Mouse (Mus musculus): ENCODE measurements around the gene Scn1a. TPM values are rescaled to one million over a fixed set of nuclear protein-coding genes. Genes with fewer than 3 reads are reported as not detected.

The Scn1a gene
- total and polyA plus RNA-seq, 3 experiments: 0.05 TPM; not detected in 2

GRCm38 (mm10) chr2:66346622-66347021, 94.0 kb downstream of the Scn1a start:
- Histone ChIP-seq H3K9me3 (replicated peaks; ENCODE audit: low read length) (peaks cover 4% of the 10 kb centered on the region), H3K36me3 (replicated peaks in 1 of 2; ENCODE audit: control insufficient read depth in 1 of 2, insufficient read depth in 1 of 2, low read length in 1 of 2) (no peaks in the 10 kb centered on the region), H3K4me3 (replicated peaks in 1 of 3; ENCODE audit: low read depth in 2 of 3, low read length in 2 of 3, poor library complexity in 1 of 3) (no peak overlapping the region), H3K79me2 (replicated peaks; ENCODE audit: control insufficient read depth, extremely low read depth, insufficient read depth, poor library complexity, severe bottlenecking) (no peaks in the 10 kb centered on the region), H3K27ac (ENCODE audit: insufficient read depth, low read depth) (no peak overlapping the region), H3K9ac (ENCODE audit: insufficient read depth, low read depth) (no peak overlapping the region), H3K4me2 (ENCODE audit: insufficient read depth, low read depth, poor library complexity, severe bottlenecking) (no peak overlapping the region), H3K27me3 (replicated peaks) (no peaks in the 10 kb centered on the region), H3K4me1 (ENCODE audit: control insufficient read depth in 1 of 2, insufficient read depth in 2 of 2) (no peaks in the 10 kb centered on the region)
- in situ Hi-C loops (cut with MboI; ENCODE audit: low pct_ligation_motif_present, low pct_unique_long_range_greater_than_20kb, low sequenced_read_pairs): no loop called here
- TF ChIP-seq ZMIZ1 (IDR thresholded peaks at IDR 0.05; ENCODE audit: low read depth, low read length) (no peak), USF1 (IDR thresholded peaks at IDR 0.05; ENCODE audit: low read depth, low read length) (no peak), ELF1 (IDR thresholded peaks at IDR 0.05; ENCODE audit: low read depth, low read length) (no peak), POLR2AphosphoS2 (IDR thresholded peaks at IDR 0.05; ENCODE audit: low read depth, low read length) (no peak), TCF12 (IDR thresholded peaks at IDR 0.05; ENCODE audit: low read depth, low read length) (no peak), EP300 (IDR thresholded peaks at IDR 0.05; ENCODE audit: low read length) (no peak), NRF1 (IDR thresholded peaks at IDR 0.05; ENCODE audit: low read depth, low read length) (no peak), MAFK (IDR thresholded peaks at IDR 0.05; ENCODE audit: insufficient replicate concordance, low read length) (no peak), SMC3 (IDR thresholded peaks at IDR 0.05; ENCODE audit: low read depth, low read length) (no peak), MYC (IDR thresholded peaks at IDR 0.05; ENCODE audit: low read depth, low read length) (no peak), RCOR1 (conservative IDR thresholded peaks at IDR 0.05; ENCODE audit: low read depth, low read length) (no peak), MAZ (IDR thresholded peaks at IDR 0.05; ENCODE audit: low read depth, low read length) (no peak), POLR2A (IDR thresholded peaks at IDR 0.05; ENCODE audit: low read depth, low read length) (no peak)
- DNase-seq (ENCODE audit: extremely low read depth): no peak
- dilution Hi-C loops (cut with MboI; ENCODE audit: extremely low pct_ligation_motif_present, extremely low pct_unique_long_range_greater_than_20kb, low sequenced_read_pairs): no loop called here

- Histone ChIP-seq H3K4me2 (ENCODE audit: insufficient read depth, low read depth, poor library complexity, severe bottlenecking) (no peak overlapping the region), H3K27ac (ENCODE audit: insufficient read depth, low read depth) (no peak overlapping the region), H3K4me3 (replicated peaks in 1 of 3; ENCODE audit: low read depth in 2 of 3, low read length in 2 of 3, poor library complexity in 1 of 3) (no peak overlapping the region), H3K79me2 (replicated peaks; ENCODE audit: control insufficient read depth, extremely low read depth, insufficient read depth, poor library complexity, severe bottlenecking) (no peaks in the 10 kb centered on the region), H3K9ac (ENCODE audit: insufficient read depth, low read depth) (no peak overlapping the region), H3K4me1 (ENCODE audit: control insufficient read depth in 1 of 2, insufficient read depth in 2 of 2) (no peaks in the 10 kb centered on the region), H3K27me3 (replicated peaks) (no peaks in the 10 kb centered on the region), H3K9me3 (replicated peaks; ENCODE audit: low read length) (peaks cover 4% of the 10 kb centered on the region), H3K36me3 (replicated peaks in 1 of 2; ENCODE audit: control insufficient read depth in 1 of 2, insufficient read depth in 1 of 2, low read length in 1 of 2) (no peaks in the 10 kb centered on the region)
- in situ Hi-C loops (cut with MboI; ENCODE audit: low pct_ligation_motif_present, low pct_unique_long_range_greater_than_20kb, low sequenced_read_pairs) (no loop called here), dilution Hi-C loops (cut with MboI; ENCODE audit: extremely low pct_ligation_motif_present, extremely low pct_unique_long_range_greater_than_20kb, low sequenced_read_pairs) (no loop called here)
- no peak for DNase-seq (ENCODE audit: extremely low read depth)
- TF ChIP-seq NRF1 (IDR thresholded peaks at IDR 0.05; ENCODE audit: low read depth, low read length) (no peak), E2F4 (IDR thresholded peaks at IDR 0.05; ENCODE audit: insufficient replicate concordance, low read depth, low read length) (no peak), IRF4 (IDR thresholded peaks at IDR 0.05; ENCODE audit: low read depth, low read length) (no peak), NELFE (IDR thresholded peaks at IDR 0.05; ENCODE audit: low read depth, low read length) (no peak), JUN (IDR thresholded peaks at IDR 0.05; ENCODE audit: insufficient read depth, low read depth, low read length) (no peak), SMC3 (IDR thresholded peaks at IDR 0.05; ENCODE audit: low read depth, low read length) (no peak), JUND (conservative IDR thresholded peaks at IDR 0.05; ENCODE audit: low read depth, low read length) (no peak), PAX5 (IDR thresholded peaks at IDR 0.05; ENCODE audit: low read length) (no peak), ELF1 (IDR thresholded peaks at IDR 0.05; ENCODE audit: low read depth, low read length) (no peak), TCF12 (IDR thresholded peaks at IDR 0.05; ENCODE audit: low read depth, low read length) (no peak), CTCF (conservative IDR thresholded peaks at IDR 0.05 in 1 of 2, IDR thresholded peaks at IDR 0.05 in 1 of 2; ENCODE audit: low read depth in 2 of 2, low read length in 2 of 2) (no peak), MAFK (IDR thresholded peaks at IDR 0.05; ENCODE audit: insufficient replicate concordance, low read length) (no peak), RAD21 (IDR thresholded peaks at IDR 0.05; ENCODE audit: low read depth, low read length) (no peak), TBP (conservative IDR thresholded peaks at IDR 0.05; ENCODE audit: low read depth, low read length) (no peak), EP300 (IDR thresholded peaks at IDR 0.05; ENCODE audit: low read length) (no peak), GABPA (IDR thresholded peaks at IDR 0.05; ENCODE audit: insufficient replicate concordance, low read depth, low read length) (no peak), HCFC1 (IDR thresholded peaks at IDR 0.05; ENCODE audit: low read depth, low read length) (no peak)
These were observed 94.5 kb downstream of the Scn1a start for GRCm38 (mm10) chr2:66346181-66346580.
